Mouse (Mus musculus) kidney, adult 9 months (tissue): ENCODE data around the gene Col6a3.

Experiments used
- DNase-seq: peaks from one replicate; pipeline ENCODE4 v3.0.0; 2022

Gene Col6a3

DNA sequence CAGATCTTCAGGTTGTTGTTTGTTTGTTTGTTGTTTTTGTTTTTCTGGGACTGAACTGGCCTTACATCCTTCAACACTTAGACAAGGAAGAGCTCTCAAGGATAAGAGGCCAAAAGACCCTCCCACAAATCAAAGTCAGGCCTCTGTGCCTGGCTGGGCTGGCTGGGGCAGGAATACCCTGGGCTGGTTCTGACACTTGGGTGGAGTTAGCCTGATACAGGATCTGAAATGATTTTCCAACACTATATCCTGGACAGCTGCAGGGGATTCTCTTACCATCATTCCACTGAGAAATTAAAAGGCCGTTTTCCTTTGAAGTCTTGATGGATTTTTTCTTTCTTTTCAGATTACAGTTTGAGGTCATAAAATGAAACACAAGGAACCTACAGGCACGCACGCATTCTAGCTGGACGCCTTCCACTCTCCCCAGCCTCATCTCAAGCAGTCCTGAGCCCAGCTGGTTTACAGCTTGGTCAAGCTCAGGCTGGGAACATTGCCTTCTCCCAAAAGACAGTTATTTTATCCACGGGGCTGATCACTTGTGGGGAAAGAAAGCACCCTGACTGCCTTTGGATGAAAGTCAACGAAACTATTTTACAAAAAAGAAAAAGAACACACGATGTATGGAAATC lies 123.0 kb downstream of the Col6a3 start:
- DNase-seq: no peak

DNA sequence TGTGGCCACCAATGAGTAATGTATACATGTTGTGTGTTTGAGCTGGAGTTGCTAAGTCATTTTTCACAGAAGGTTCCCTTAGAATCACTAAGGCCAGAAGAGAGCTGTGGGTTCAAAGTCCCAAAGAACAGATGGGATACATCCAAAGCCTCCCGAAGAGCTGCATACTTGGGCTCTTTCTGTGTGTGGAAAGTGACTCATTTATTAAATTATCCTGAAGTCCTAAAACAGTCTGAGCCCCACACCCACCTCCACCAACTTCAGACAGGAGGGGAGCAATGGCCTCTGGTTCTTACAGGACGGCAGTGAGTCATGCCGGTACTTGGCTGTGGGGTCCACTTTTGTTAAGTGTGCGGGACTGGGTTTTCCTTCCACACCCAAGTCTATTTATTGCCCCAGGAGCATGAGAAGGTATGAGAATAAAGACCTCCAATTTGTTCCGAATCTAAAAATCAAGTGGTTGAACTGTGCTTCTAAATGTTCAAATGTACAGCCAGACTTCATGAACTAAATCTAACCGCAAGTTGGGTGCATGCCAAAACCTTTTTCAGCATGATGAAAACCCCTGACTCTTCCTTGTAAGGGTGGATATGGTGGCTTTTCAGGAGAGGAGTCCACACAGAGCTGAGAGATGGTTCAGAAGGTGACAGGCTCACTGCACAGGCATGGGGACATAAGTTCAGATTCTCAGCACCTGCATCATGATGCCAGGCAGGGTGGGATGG lies 124.8 kb downstream of the Col6a3 start:
- DNase-seq: no peak

DNA sequence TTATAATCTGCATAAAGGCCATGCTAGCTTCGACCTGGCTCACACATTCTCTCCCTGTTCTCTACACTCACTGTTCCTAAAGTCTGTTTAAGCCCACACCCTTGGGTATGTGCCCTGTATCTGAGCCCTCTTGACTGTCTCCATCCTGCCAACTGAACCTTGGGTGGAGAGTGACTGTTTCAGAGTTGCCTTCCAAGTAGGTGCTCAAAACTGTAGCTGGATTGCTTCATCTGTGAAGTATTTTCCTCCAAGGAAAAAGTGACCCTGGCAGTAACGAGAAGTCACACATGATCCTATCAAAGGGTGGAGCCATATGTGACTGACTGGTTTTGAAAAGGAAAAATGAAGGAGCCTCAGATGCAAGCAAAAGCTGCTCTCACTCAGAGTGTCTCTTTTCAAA lies 127.5 kb downstream of the Col6a3 start:
- DNase-seq: no peak
